Mouse (Mus musculus): ENCODE results near the gene Pfdn6. TPM values are rescaled to one million over a fixed set of nuclear protein-coding genes. Genes with fewer than 3 reads are reported as not detected.
A peak's percentile ranks its signal among the peaks of the same experiment; 100 is the strongest.

The Pfdn6 gene
- total and polyA plus RNA-seq, 2 experiments from 2014 or later: 47.9 to 185 TPM

DNA sequence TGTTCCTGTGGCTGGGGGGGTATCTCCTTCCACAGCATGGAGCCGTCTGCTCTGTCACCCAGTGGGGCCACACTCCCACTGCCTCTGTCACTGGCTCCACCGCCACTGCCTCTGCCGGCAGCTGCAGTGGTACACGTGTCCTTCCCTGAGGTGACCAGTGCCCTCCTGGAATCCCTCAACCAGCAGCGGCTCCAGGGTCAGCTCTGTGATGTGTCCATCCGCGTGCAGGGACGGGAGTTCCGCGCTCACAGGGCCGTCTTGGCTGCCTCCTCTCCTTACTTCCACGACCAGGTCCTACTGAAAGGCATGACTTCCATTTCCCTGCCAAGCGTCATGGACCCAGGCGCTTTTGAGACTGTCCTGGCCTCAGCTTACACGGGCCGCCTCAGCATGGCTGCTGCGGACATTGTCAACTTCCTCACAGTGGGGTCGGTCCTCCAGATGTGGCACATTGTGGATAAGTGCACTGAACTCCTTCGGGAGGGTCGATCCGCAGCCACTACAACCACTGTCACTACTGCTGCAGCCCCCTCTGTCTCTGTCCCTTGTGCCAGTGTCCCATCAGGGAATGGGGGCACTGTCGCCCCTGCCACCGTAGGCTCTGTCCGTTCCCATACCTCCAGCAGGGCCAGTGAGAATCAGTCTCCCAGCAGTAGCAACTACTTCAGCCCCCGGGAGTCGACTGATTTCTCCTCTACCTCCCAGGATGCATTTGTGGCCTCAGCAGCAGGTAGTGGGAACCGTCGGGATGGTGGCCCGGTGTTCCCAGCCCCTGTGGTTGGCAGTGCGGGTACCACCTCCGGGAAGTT is 23.1 kb downstream of the Pfdn6 start:
- ATAC-seq (ENCODE audit: low FRiP score): no peak
- H3K9ac ChIP-seq (replicated peaks; ENCODE audit: low read length, poor library complexity, severe bottlenecking): no peak overlapping the region
- H3K9me3 ChIP-seq (ENCODE audit: low read length): no peaks in the 10 kb centered on the region
- no peaks in the 10 kb centered on the region for H3K4me1 ChIP-seq (ENCODE audit: insufficient read depth, low read length)
- no peak for TF ChIP-seq CTCF (IDR thresholded peaks at IDR 0.05)
- H3K4me2 ChIP-seq (ENCODE audit: low read depth, low read length, poor library complexity, severe bottlenecking): peak overlapping the region; percentile 69
- DNase-seq (ENCODE audit: low spot score): no peak
- WGBS: 70% methylated on average over 31 of the region's 31 CpGs
- peaks cover 17% of the 10 kb centered on the region for H3K36me3 ChIP-seq (ENCODE audit: insufficient read depth, low read length)
- no peaks in the 10 kb centered on the region for H3K27me3 ChIP-seq (ENCODE audit: insufficient read depth, low read length)
- no peak overlapping the region for H3K27ac ChIP-seq (ENCODE audit: low read depth, low read length)
- H3K4me3 ChIP-seq (ENCODE audit: low read depth, low read length): peak overlapping the region; percentile 54

GRCm38 (mm10) chr17:33916294-33916693 is 23.8 kb downstream of the Pfdn6 start:
- Histone ChIP-seq H3K27me3 (ENCODE audit: insufficient read depth, low read length) (no peaks in the 10 kb centered on the region), H3K36me3 (ENCODE audit: insufficient read depth, low read length) (peaks cover 25% of the 10 kb centered on the region), H3K27ac (ENCODE audit: low read depth, low read length) (peak overlapping the region; percentile 59; the same call in 1 of the 2 replicates), H3K4me1 (ENCODE audit: insufficient read depth, low read length) (no peaks in the 10 kb centered on the region), H3K9me3 (ENCODE audit: low read length) (no peaks in the 10 kb centered on the region), H3K9ac (replicated peaks; ENCODE audit: low read length, poor library complexity, severe bottlenecking) (peak overlapping the region; percentile 67), H3K4me3 (ENCODE audit: low read depth, low read length) (peak overlapping the region; percentile 54), H3K4me2 (ENCODE audit: low read depth, low read length, poor library complexity, severe bottlenecking) (peak overlapping the region; percentile 69)
- TF ChIP-seq CTCF (IDR thresholded peaks at IDR 0.05): no peak
- DNase-seq (ENCODE audit: low spot score) (peak; percentile 64), ATAC-seq (ENCODE audit: low FRiP score) (peak; percentile 6)
- under 1% methylated on average over 10 of the region's 20 CpGs for WGBS

DNA sequence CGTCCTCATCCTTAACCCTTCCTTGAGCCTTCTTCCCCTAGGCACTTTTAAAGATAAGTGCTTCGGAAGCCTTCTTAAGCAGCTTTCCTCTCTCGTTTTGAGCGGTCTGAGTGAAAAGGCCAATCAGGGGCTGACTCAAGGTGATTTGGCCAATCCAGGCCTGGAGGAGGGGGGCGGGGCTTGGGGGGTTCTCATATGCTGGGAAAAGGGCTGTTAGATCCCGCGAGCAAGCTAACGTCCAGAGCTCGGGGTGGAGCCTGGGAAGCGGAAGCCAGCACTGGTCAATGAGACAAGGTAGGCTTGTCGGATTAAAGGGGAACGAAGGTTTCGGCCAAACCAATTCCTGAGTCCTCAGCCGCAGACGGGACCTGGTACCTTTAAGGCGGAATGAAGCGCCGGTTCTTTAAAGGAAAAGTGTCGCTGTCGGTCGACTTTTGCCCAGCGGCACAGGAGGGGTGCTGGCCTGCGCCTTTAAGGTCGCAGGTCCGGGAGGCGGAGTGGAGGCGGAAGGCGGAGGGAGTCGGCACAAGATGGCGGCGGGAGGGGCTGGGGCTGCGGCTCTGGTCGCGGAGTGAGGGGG is 24.4 kb downstream of the Pfdn6 start, which contains the start of the genes Tapbp and Zbtb22:
Gene Tapbp, plus strand, starts transcription at position 229 of the 580 bp plus-strand sequence.
Gene Zbtb22, plus strand, starts transcription at position 234 of the 580 bp plus-strand sequence.
- peak within 1 kb of the TSS; percentile 69 for H3K4me2 ChIP-seq (ENCODE audit: low read depth, low read length, poor library complexity, severe bottlenecking)
- peak within 1 kb of the TSS; percentile 54 for H3K4me3 ChIP-seq (ENCODE audit: low read depth, low read length)
- DNase-seq (ENCODE audit: low spot score): peak; percentile 99
- H3K9me3 ChIP-seq (ENCODE audit: low read length): no peaks in the 10 kb centered on the region
- peak; percentile 91 for ATAC-seq (ENCODE audit: low FRiP score)
- peak within 1 kb of the TSS; percentile 59 for H3K27ac ChIP-seq (ENCODE audit: low read depth, low read length)
- H3K36me3 ChIP-seq (ENCODE audit: insufficient read depth, low read length): peaks cover 27% of the 10 kb centered on the region
- no peak for TF ChIP-seq CTCF (IDR thresholded peaks at IDR 0.05)
- WGBS: 1% methylated on average over 30 of the region's 34 CpGs
- peak within 1 kb of the TSS; percentile 67 for H3K9ac ChIP-seq (replicated peaks; ENCODE audit: low read length, poor library complexity, severe bottlenecking)
- no peaks in the 10 kb centered on the region for H3K4me1 ChIP-seq (ENCODE audit: insufficient read depth, low read length)
- no peaks in the 10 kb centered on the region for H3K27me3 ChIP-seq (ENCODE audit: insufficient read depth, low read length)

DNA sequence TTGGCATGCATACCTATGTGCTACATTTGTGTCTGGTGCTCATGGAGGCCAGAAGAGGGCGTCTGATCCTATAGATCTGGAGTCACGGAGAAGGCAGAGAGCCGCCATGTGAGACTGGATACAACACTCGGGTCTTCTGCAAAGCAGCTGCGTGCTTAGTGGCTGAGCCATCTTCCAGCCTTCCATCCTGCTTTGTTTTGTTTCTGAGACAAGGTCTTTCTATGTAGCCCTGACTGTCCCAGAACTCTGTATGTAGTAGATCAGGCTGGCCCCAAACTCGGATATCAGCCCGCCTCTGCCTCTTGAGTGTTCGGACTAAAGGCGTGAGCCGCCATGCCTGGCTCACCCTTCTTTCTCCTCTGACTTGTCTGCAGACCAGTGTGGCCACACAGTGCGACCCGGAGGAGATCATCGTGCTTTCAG is 25.2 kb downstream of the Pfdn6 start:
- WGBS: 66% methylated on average over 13 of the region's 13 CpGs

GRCm38 (mm10) chr17:33913905-33914304 is 26.2 kb downstream of the Pfdn6 start:
- H3K9me3 ChIP-seq (ENCODE audit: low read length): no peaks in the 10 kb centered on the region
- 99% methylated on average over 8 of the region's 8 CpGs for WGBS
- no peaks in the 10 kb centered on the region for H3K27me3 ChIP-seq (ENCODE audit: insufficient read depth, low read length)
- H3K27ac ChIP-seq (ENCODE audit: low read depth, low read length): no peak overlapping the region
- ATAC-seq (ENCODE audit: low FRiP score) (no peak), DNase-seq (ENCODE audit: low spot score) (no peak)
- no peak overlapping the region for H3K4me3 ChIP-seq (ENCODE audit: low read depth, low read length)
- H3K4me2 ChIP-seq (ENCODE audit: low read depth, low read length, poor library complexity, severe bottlenecking): no peak overlapping the region
- H3K9ac ChIP-seq (replicated peaks; ENCODE audit: low read length, poor library complexity, severe bottlenecking): no peak overlapping the region
- peaks cover 27% of the 10 kb centered on the region for H3K36me3 ChIP-seq (ENCODE audit: insufficient read depth, low read length)
- TF ChIP-seq CTCF (IDR thresholded peaks at IDR 0.05): no peak
- peaks cover 5% of the 10 kb centered on the region; the same call in 1 of the 2 replicates for H3K4me1 ChIP-seq (ENCODE audit: insufficient read depth, low read length)

More for the DNA sequence above, 25.2 kb downstream of the Pfdn6 start:
- Histone ChIP-seq H3K27me3 (ENCODE audit: insufficient read depth, low read length) (no peaks in the 10 kb centered on the region), H3K4me3 (ENCODE audit: low read depth, low read length) (peak overlapping the region; percentile 54; the same call in 1 of the 2 replicates), H3K27ac (ENCODE audit: low read depth, low read length) (no peak overlapping the region), H3K4me2 (ENCODE audit: low read depth, low read length, poor library complexity, severe bottlenecking) (0 out of 2 replicates have a peak overlapping the region, but pooled peaks have one; percentile 69), H3K4me1 (ENCODE audit: insufficient read depth, low read length) (peaks cover 5% of the 10 kb centered on the region; the same call in 1 of the 2 replicates), H3K9me3 (ENCODE audit: low read length) (no peaks in the 10 kb centered on the region), H3K9ac (replicated peaks; ENCODE audit: low read length, poor library complexity, severe bottlenecking) (no peak overlapping the region), H3K36me3 (ENCODE audit: insufficient read depth, low read length) (peaks cover 27% of the 10 kb centered on the region)
- no peak for ATAC-seq (ENCODE audit: low FRiP score)
- DNase-seq (ENCODE audit: low spot score): no peak
- peak; percentile 35 for TF ChIP-seq CTCF (IDR thresholded peaks at IDR 0.05)

All from midbrain, postnatal 0 days (tissue).